In the genomic region with DNA sequence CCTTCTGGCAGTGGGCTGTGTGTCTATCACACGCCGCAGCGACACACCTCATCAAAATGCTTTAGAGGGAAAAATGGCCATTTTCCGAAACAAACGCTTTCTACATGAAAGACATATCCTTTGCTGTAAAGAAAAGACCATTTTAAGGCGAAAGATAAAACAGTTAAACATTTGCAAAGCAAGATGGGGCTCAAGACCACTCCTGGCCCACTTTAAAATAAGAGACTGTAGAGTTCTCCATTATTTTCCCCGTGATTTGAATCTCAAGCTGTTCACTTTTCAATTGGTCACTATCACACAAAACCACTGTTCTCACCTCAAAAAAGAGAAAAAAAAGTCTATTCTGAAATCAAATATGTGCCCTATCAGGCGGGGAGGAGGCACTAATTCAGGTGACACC, we compare ENCODE assay signal across 8 mouse cellular contexts. TPM values are rescaled to one million over a fixed set of nuclear protein-coding genes. Genes with fewer than 3 reads are reported as not detected.
DNase-seq lines count a peak whose midpoint lies in the region; ATAC-seq and TF ChIP-seq lines count a peak whose summit lies in the region.

No protein-coding gene starts in this region.

- no peaks in the 10 kb centered on the region for H3K4me1 ChIP-seq in heart, embryonic 11.5 days (ENCODE audit: control insufficient read depth, insufficient read depth, low read length)
- H3K4me1 ChIP-seq in forebrain, embryonic 15.5 days: peaks cover 18% of the 10 kb centered on the region
- peaks cover 11% of the 10 kb centered on the region for H3K4me1 ChIP-seq in liver, embryonic 16.5 days (ENCODE audit: control insufficient read depth, low read depth, low read length)

- H3K36me3 ChIP-seq in heart, embryonic 11.5 days (ENCODE audit: control insufficient read depth, insufficient read depth, low read length): no peaks in the 10 kb centered on the region; the same call in 1 of the 2 replicates
- peaks cover 29% of the 10 kb centered on the region for H3K36me3 ChIP-seq in C2C12 (ENCODE audit: control insufficient read depth, insufficient read depth)
- peaks cover 7% of the 10 kb centered on the region; the same call in 1 of the 2 replicates for H3K36me3 ChIP-seq in forebrain, embryonic 15.5 days
- H3K36me3 ChIP-seq in liver, embryonic 16.5 days (ENCODE audit: control insufficient read depth, insufficient read depth): no peaks in the 10 kb centered on the region; the same call in 1 of the 2 replicates

- no peak for TF ChIP-seq CTCF in C2C12 (IDR thresholded peaks at IDR 0.05; ENCODE audit: control insufficient read depth, insufficient read depth, insufficient read length)

- H3K27ac ChIP-seq in heart, embryonic 11.5 days (ENCODE audit: low read depth, low read length): no peak overlapping the region
- H3K27ac ChIP-seq in forebrain, embryonic 15.5 days (replicated peaks): peak overlapping the region; percentile 31; the same call in 1 of the 2 replicates
- H3K27ac ChIP-seq in liver, embryonic 16.5 days (ENCODE audit: low read length): peak overlapping the region; percentile 19; the same call in 1 of the 2 replicates

- peak overlapping the region; percentile 63 for H3K4me2 ChIP-seq in heart, embryonic 11.5 days
- peak overlapping the region; percentile 48 for H3K4me2 ChIP-seq in forebrain, embryonic 15.5 days (replicated peaks)
- H3K4me2 ChIP-seq in liver, embryonic 16.5 days (ENCODE audit: low read depth, low read length): peak overlapping the region; percentile 80

- 14% methylated on average over 8 of the region's 8 CpGs for WGBS in heart, embryonic 11.5 days (ENCODE audit: insufficient replicate concordance)
- WGBS in forebrain, embryonic 15.5 days: 8% methylated on average over 8 of the region's 8 CpGs
- WGBS in liver, embryonic 16.5 days (ENCODE audit: insufficient replicate concordance): 10% methylated on average over 8 of the region's 8 CpGs

- ATAC-seq in heart, embryonic 11.5 days (replicated peaks; ENCODE audit: insufficient number of reproducible peaks, low FRiP score, low TSS enrichment): no peak
- ATAC-seq in forebrain, embryonic 15.5 days (replicated peaks): no peak
- no peak for ATAC-seq in liver, embryonic 16.5 days (ENCODE audit: low read depth)
- ATAC-seq in cerebellum, adult (ENCODE audit: insufficient number of reproducible peaks, low FRiP score, low TSS enrichment): no peak

- no peak overlapping the region for H3ac ChIP-seq in C2C12 (ENCODE audit: control insufficient read depth, insufficient read length, low read depth)

- DNase-seq in heart, postnatal 4 days: no peak
- DNase-seq in spleen, adult 18-20 months: no peak
- no peak for DNase-seq in yolk sac, embryonic 10.5 days (ENCODE audit: low spot score)

- H3K27me3 ChIP-seq in heart, embryonic 11.5 days (ENCODE audit: control insufficient read depth, insufficient read depth, low read length): no peaks in the 10 kb centered on the region
- H3K27me3 ChIP-seq in C2C12 (ENCODE audit: control insufficient read depth, insufficient read depth, insufficient read length): no peaks in the 10 kb centered on the region
- H3K27me3 ChIP-seq in forebrain, embryonic 15.5 days: no peaks in the 10 kb centered on the region
- no peaks in the 10 kb centered on the region for H3K27me3 ChIP-seq in liver, embryonic 16.5 days (ENCODE audit: control insufficient read depth, insufficient read depth, low read depth, low read length)

- H3K79me3 ChIP-seq in C2C12 (ENCODE audit: low read depth): peaks cover 30% of the 10 kb centered on the region

- peak overlapping the region; percentile 85 for H3K4me3 ChIP-seq in heart, embryonic 11.5 days (ENCODE audit: low read depth, low read length)
- peak overlapping the region; percentile 95 for H3K4me3 ChIP-seq in C2C12 (ENCODE audit: insufficient read depth, poor library complexity, severe bottlenecking)
- H3K4me3 ChIP-seq in forebrain, embryonic 15.5 days: peak overlapping the region; percentile 80
- H3K4me3 ChIP-seq in liver, embryonic 16.5 days (ENCODE audit: low read depth, low read length): peak overlapping the region; percentile 98

- peaks cover 41% of the 10 kb centered on the region for H3K79me2 ChIP-seq in C2C12 (ENCODE audit: control insufficient read depth, insufficient read depth)

- H3K9me3 ChIP-seq in heart, embryonic 11.5 days (replicated peaks; ENCODE audit: control insufficient read depth, low read length): no peaks in the 10 kb centered on the region
- no peaks in the 10 kb centered on the region for H3K9me3 ChIP-seq in forebrain, embryonic 15.5 days
- H3K9me3 ChIP-seq in liver, embryonic 16.5 days (replicated peaks; ENCODE audit: control insufficient read depth, low read length): no peaks in the 10 kb centered on the region

- H3K9ac ChIP-seq in heart, embryonic 11.5 days (ENCODE audit: low read depth, low read length): peak overlapping the region; percentile 43; the same call in 1 of the 2 replicates
- peak overlapping the region; percentile 47 for H3K9ac ChIP-seq in forebrain, embryonic 15.5 days (replicated peaks)
- H3K9ac ChIP-seq in liver, embryonic 16.5 days (ENCODE audit: low read depth, low read length): peak overlapping the region; percentile 42; the same call in 1 of the 2 replicates

TF ChIP-seq in C2C12, 6 proteins besides CTCF, POLR2A, EP300 and RAD21:
- no peak for TF ChIP-seq USF1 (IDR thresholded peaks at IDR 0.05; ENCODE audit: low read depth)
- TF ChIP-seq MAX (IDR thresholded peaks at IDR 0.05): no peak
TF ChIP-seq in C2C12: peak in this region for 0.

RNA-seq across cellular contexts. Expression of a gene that starts 0.4 kb away (rescaled TPM):
- 54.5 and 55.0 TPM in 2 replicates for polyA plus RNA-seq in heart, embryonic 11.5 days (2014; fragmentation: Nextera tagmentation; extraction: Ambion mirVana)
- 10 to 100 TPM; 31.1 to 39.1 TPM for total RNA-seq in heart, postnatal 4 days (2021)
- 47.5 TPM for polyA plus RNA-seq in C2C12 (2012; fragmentation: generic; extraction: Trizol)
- polyA plus RNA-seq in forebrain, embryonic 15.5 days (2015; fragmentation: Nextera tagmentation; extraction: Ambion mirVana): 94.8 and 98.6 TPM in 2 replicates
- 25.2 and 26.5 TPM in 2 replicates for polyA plus RNA-seq in liver, embryonic 16.5 days (2015; fragmentation: Nextera tagmentation; extraction: Ambion mirVana)

RNA-seq across cellular contexts. Expression of a gene that starts 38.9 kb away (rescaled TPM):
- polyA plus RNA-seq in heart, embryonic 11.5 days (2014; fragmentation: Nextera tagmentation; extraction: Ambion mirVana): 0.94 and 1.7 TPM in 2 replicates
- 1 to 10 TPM; 8.1 to 9.2 TPM for total RNA-seq in heart, postnatal 4 days (2021)
- 0.06 TPM for polyA plus RNA-seq in C2C12 (2012; fragmentation: generic; extraction: Trizol)
- 2.9 and 4.5 TPM in 2 replicates for polyA plus RNA-seq in forebrain, embryonic 15.5 days (2015; fragmentation: Nextera tagmentation; extraction: Ambion mirVana)
- 0.09 and 0.19 TPM in 2 replicates for polyA plus RNA-seq in liver, embryonic 16.5 days (2015; fragmentation: Nextera tagmentation; extraction: Ambion mirVana)

RNA-seq across cellular contexts. Expression of a gene that starts 46.6 kb away (rescaled TPM):
- 3.9 and 4.1 TPM in 2 replicates for polyA plus RNA-seq in heart, embryonic 11.5 days (2014; fragmentation: Nextera tagmentation; extraction: Ambion mirVana)
- 1 to 10 TPM; 5.6 to 6.5 TPM for total RNA-seq in heart, postnatal 4 days (2021)
- polyA plus RNA-seq in C2C12 (2012; fragmentation: generic; extraction: Trizol): 5.1 TPM
- 1.5 TPM in 2 replicates for polyA plus RNA-seq in forebrain, embryonic 15.5 days (2015; fragmentation: Nextera tagmentation; extraction: Ambion mirVana)
- 4.5 TPM in 2 replicates for polyA plus RNA-seq in liver, embryonic 16.5 days (2015; fragmentation: Nextera tagmentation; extraction: Ambion mirVana)

RNA-seq across cellular contexts. Expression of a gene that starts 46.7 kb away (rescaled TPM):
- polyA plus RNA-seq in heart, embryonic 11.5 days (2014; fragmentation: Nextera tagmentation; extraction: Ambion mirVana): 4.7 and 5.9 TPM in 2 replicates
- 1 to 10 TPM; 2.8 to 3.0 TPM for total RNA-seq in heart, postnatal 4 days (2021)
- 7.2 TPM for polyA plus RNA-seq in C2C12 (2012; fragmentation: generic; extraction: Trizol)
- 4.7 and 5.1 TPM in 2 replicates for polyA plus RNA-seq in forebrain, embryonic 15.5 days (2015; fragmentation: Nextera tagmentation; extraction: Ambion mirVana)
- 2.0 and 2.1 TPM in 2 replicates for polyA plus RNA-seq in liver, embryonic 16.5 days (2015; fragmentation: Nextera tagmentation; extraction: Ambion mirVana)
